Mouse (Mus musculus): Measurements from ENCODE around the gene Tmcc3. TPM values are rescaled to one million over a fixed set of nuclear protein-coding genes. Genes with fewer than 3 reads are reported as not detected.

Tmcc3 gene
- total RNA-seq, 1 experiment, result 7.0 TPM

- H3K27ac ChIP-seq (ENCODE audit: insufficient read depth, low read depth, low read length, poor library complexity, severe bottlenecking), result no peak overlapping the region
- H3K4me1 ChIP-seq (ENCODE audit: control insufficient read depth in 2 of 2, insufficient read depth in 2 of 2, low read length in 2 of 2, poor library complexity in 1 of 2), result peaks cover 0 to 4% of the 10 kb centered on the region in 2 experiments; a peak in 1 of 4 replicates
- no peaks in the 10 kb centered on the region for H3K36me3 ChIP-seq (ENCODE audit: control insufficient read depth, insufficient read depth, low read length, poor library complexity, severe bottlenecking)
- H3K9ac ChIP-seq (ENCODE audit: insufficient read depth, low read depth, low read length, poor library complexity, severe bottlenecking), result no peak overlapping the region
- H3K4me3 ChIP-seq (ENCODE audit: insufficient read depth in 1 of 2, low read depth in 1 of 2, low read length in 2 of 2, poor library complexity in 1 of 2, severe bottlenecking in 1 of 2), result no peak overlapping the region
- in situ Hi-C loops (cut with MboI; ENCODE audit: low sequenced_read_pairs in 2 of 2, unreplicated experiment in 2 of 2), result no loop called here
- no peak for TF ChIP-seq HCFC1 (IDR thresholded peaks at IDR 0.05; ENCODE audit: borderline replicate concordance, insufficient read depth, low read length)
- TF ChIP-seq ZNF384 (IDR thresholded peaks at IDR 0.05; ENCODE audit: low read depth, low read length), result no peak
- no peak for TF ChIP-seq CHD2 (IDR thresholded peaks at IDR 0.05; ENCODE audit: low read depth, low read length)
- no peak for TF ChIP-seq ZC3H11A (IDR thresholded peaks at IDR 0.05; ENCODE audit: borderline replicate concordance, low read depth, low read length)
- TF ChIP-seq MAFK (IDR thresholded peaks at IDR 0.05; ENCODE audit: insufficient read depth, low read depth, low read length), result no peak
- DNase-seq (ENCODE audit: low read depth, low spot score), result no peak
- no peaks in the 10 kb centered on the region for H3K9me3 ChIP-seq (ENCODE audit: control insufficient read depth, insufficient read depth, low read depth, low read length)
Measured at GRCm38 (mm10) chr10:94275321-94275720, 36.4 kb upstream of the Tmcc3 start.

DNA sequence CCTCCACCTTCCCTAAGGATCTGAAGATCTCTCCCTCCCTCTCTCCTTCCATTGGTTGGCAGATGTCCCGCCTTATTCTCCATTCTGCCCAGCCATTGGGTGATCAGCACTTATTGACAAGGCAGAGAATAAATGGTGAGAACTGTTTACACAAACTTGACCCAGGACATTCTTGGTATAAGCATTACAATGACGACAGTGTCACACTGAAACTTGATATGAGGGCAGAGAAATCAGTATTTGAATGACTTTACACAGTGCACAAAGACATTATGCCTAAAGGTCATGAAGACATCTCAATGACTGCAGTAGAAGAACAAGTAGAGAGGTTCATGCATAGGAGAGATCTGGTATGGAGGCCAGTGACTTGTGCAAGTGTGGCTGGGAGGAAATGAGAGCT is 35.2 kb upstream of the Tmcc3 start:
- DNase-seq (ENCODE audit: low read depth, low spot score), result no peak
- in situ Hi-C loops (cut with MboI; ENCODE audit: low sequenced_read_pairs in 2 of 2, unreplicated experiment in 2 of 2), result no loop called here
- H3K4me3 ChIP-seq (ENCODE audit: insufficient read depth in 1 of 2, low read depth in 1 of 2, low read length in 2 of 2, poor library complexity in 1 of 2, severe bottlenecking in 1 of 2), result peak overlapping the region in 1 of 2 experiments; percentile 40; a peak in 2 of 4 replicates
- no peaks in the 10 kb centered on the region for H3K36me3 ChIP-seq (ENCODE audit: control insufficient read depth, insufficient read depth, low read length, poor library complexity, severe bottlenecking)
- H3K9me3 ChIP-seq (ENCODE audit: control insufficient read depth, insufficient read depth, low read depth, low read length), result no peaks in the 10 kb centered on the region
- TF ChIP-seq ZC3H11A (IDR thresholded peaks at IDR 0.05; ENCODE audit: borderline replicate concordance, low read depth, low read length), result no peak
- TF ChIP-seq MAFK (IDR thresholded peaks at IDR 0.05; ENCODE audit: insufficient read depth, low read depth, low read length), result no peak
- peak; percentile 55; the same call in 1 of the 2 replicates for TF ChIP-seq CHD2 (IDR thresholded peaks at IDR 0.05; ENCODE audit: low read depth, low read length)
- TF ChIP-seq ZNF384 (IDR thresholded peaks at IDR 0.05; ENCODE audit: low read depth, low read length), result no peak
- no peak for TF ChIP-seq HCFC1 (IDR thresholded peaks at IDR 0.05; ENCODE audit: borderline replicate concordance, insufficient read depth, low read length)
- no peak overlapping the region for H3K27ac ChIP-seq (ENCODE audit: insufficient read depth, low read depth, low read length, poor library complexity, severe bottlenecking)
- H3K9ac ChIP-seq (ENCODE audit: insufficient read depth, low read depth, low read length, poor library complexity, severe bottlenecking), result no peak overlapping the region
- H3K4me1 ChIP-seq (ENCODE audit: control insufficient read depth in 2 of 2, insufficient read depth in 2 of 2, low read length in 2 of 2, poor library complexity in 1 of 2), result peaks cover 0 to 4% of the 10 kb centered on the region in 2 experiments; a peak in 1 of 4 replicates

- Histone ChIP-seq H3K9me3 (ENCODE audit: control insufficient read depth, insufficient read depth, low read depth, low read length) (no peaks in the 10 kb centered on the region), H3K9ac (ENCODE audit: insufficient read depth, low read depth, low read length, poor library complexity, severe bottlenecking) (no peak overlapping the region), H3K4me3 (ENCODE audit: insufficient read depth in 1 of 2, low read depth in 1 of 2, low read length in 2 of 2, poor library complexity in 1 of 2, severe bottlenecking in 1 of 2) (no peak overlapping the region), H3K36me3 (ENCODE audit: control insufficient read depth, insufficient read depth, low read length, poor library complexity, severe bottlenecking) (no peaks in the 10 kb centered on the region), H3K4me1 (ENCODE audit: control insufficient read depth in 2 of 2, insufficient read depth in 2 of 2, low read length in 2 of 2, poor library complexity in 1 of 2) (no peaks in the 10 kb centered on the region), H3K27ac (ENCODE audit: insufficient read depth, low read depth, low read length, poor library complexity, severe bottlenecking) (no peak overlapping the region)
- DNase-seq (ENCODE audit: low read depth, low spot score), result no peak
- TF ChIP-seq ZNF384 (IDR thresholded peaks at IDR 0.05; ENCODE audit: low read depth, low read length) (no peak), MAFK (IDR thresholded peaks at IDR 0.05; ENCODE audit: insufficient read depth, low read depth, low read length) (no peak), HCFC1 (IDR thresholded peaks at IDR 0.05; ENCODE audit: borderline replicate concordance, insufficient read depth, low read length) (no peak), CHD2 (IDR thresholded peaks at IDR 0.05; ENCODE audit: low read depth, low read length) (no peak), ZC3H11A (IDR thresholded peaks at IDR 0.05; ENCODE audit: borderline replicate concordance, low read depth, low read length) (no peak)
- in situ Hi-C loops (cut with MboI; ENCODE audit: low sequenced_read_pairs in 2 of 2, unreplicated experiment in 2 of 2), result no loop called here
Measured at GRCm38 (mm10) chr10:94282179-94282578, 29.6 kb upstream of the Tmcc3 start.

DNA sequence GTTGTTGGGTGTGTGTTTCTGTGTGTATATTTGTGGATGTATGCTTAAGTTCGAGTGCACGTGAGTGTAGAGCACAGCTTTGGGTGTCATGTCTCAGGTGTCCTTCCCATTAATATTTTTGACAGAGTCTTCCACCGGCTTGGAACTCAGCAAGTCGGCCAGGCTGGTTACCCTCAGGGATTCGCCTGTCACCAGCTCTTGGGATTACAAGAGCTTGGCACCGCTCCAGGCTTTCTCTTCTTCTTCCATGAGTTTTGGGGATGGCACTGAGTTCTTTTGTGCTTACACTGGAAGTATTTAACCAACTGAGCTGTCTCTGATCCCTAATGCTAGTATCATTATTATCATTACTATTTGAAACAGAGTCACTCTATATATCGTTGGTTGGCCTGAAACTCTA is 29.0 kb upstream of the Tmcc3 start:
- Histone ChIP-seq H3K4me3 (ENCODE audit: insufficient read depth in 1 of 2, low read depth in 1 of 2, low read length in 2 of 2, poor library complexity in 1 of 2, severe bottlenecking in 1 of 2) (no peak overlapping the region), H3K4me1 (ENCODE audit: control insufficient read depth in 2 of 2, insufficient read depth in 2 of 2, low read length in 2 of 2, poor library complexity in 1 of 2) (no peaks in the 10 kb centered on the region), H3K36me3 (ENCODE audit: control insufficient read depth, insufficient read depth, low read length, poor library complexity, severe bottlenecking) (no peaks in the 10 kb centered on the region), H3K9ac (ENCODE audit: insufficient read depth, low read depth, low read length, poor library complexity, severe bottlenecking) (no peak overlapping the region), H3K9me3 (ENCODE audit: control insufficient read depth, insufficient read depth, low read depth, low read length) (no peaks in the 10 kb centered on the region), H3K27ac (ENCODE audit: insufficient read depth, low read depth, low read length, poor library complexity, severe bottlenecking) (no peak overlapping the region)
- in situ Hi-C loops (cut with MboI; ENCODE audit: low sequenced_read_pairs in 2 of 2, unreplicated experiment in 2 of 2), result no loop called here
- DNase-seq (ENCODE audit: low read depth, low spot score), result no peak
- TF ChIP-seq CHD2 (IDR thresholded peaks at IDR 0.05; ENCODE audit: low read depth, low read length) (no peak), ZNF384 (IDR thresholded peaks at IDR 0.05; ENCODE audit: low read depth, low read length) (no peak)

DNA sequence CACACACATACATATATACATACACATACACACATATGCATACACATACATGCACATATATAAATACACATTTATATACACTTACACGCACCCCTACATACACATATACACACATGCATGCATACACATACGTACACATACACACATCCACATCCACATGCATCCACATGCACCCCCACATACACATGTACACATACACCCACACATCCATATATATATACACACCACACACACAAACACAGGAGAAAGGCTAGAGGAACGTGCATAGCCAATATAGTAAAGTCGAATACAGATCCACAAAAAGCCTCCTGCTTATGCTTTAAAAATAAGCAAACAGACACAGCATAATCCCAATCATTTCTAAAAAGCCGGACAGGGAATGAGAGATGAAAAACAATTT is 17.3 kb upstream of the Tmcc3 start:
- TF ChIP-seq ZNF384 (IDR thresholded peaks at IDR 0.05; ENCODE audit: low read depth, low read length) (no peak), HCFC1 (IDR thresholded peaks at IDR 0.05; ENCODE audit: borderline replicate concordance, insufficient read depth, low read length) (no peak), MAFK (IDR thresholded peaks at IDR 0.05; ENCODE audit: insufficient read depth, low read depth, low read length) (no peak), CHD2 (IDR thresholded peaks at IDR 0.05; ENCODE audit: low read depth, low read length) (no peak), ZC3H11A (IDR thresholded peaks at IDR 0.05; ENCODE audit: borderline replicate concordance, low read depth, low read length) (no peak)
- no peaks in the 10 kb centered on the region for H3K36me3 ChIP-seq (ENCODE audit: control insufficient read depth, insufficient read depth, low read length, poor library complexity, severe bottlenecking)
- no peaks in the 10 kb centered on the region for H3K9me3 ChIP-seq (ENCODE audit: control insufficient read depth, insufficient read depth, low read depth, low read length)
- no peak overlapping the region for H3K4me3 ChIP-seq (ENCODE audit: insufficient read depth in 1 of 2, low read depth in 1 of 2, low read length in 2 of 2, poor library complexity in 1 of 2, severe bottlenecking in 1 of 2)
- no peak for DNase-seq (ENCODE audit: low read depth, low spot score)
- in situ Hi-C loops (cut with MboI; ENCODE audit: low sequenced_read_pairs in 2 of 2, unreplicated experiment in 2 of 2), result no loop called here
- H3K9ac ChIP-seq (ENCODE audit: insufficient read depth, low read depth, low read length, poor library complexity, severe bottlenecking), result no peak overlapping the region
- no peaks in the 10 kb centered on the region for H3K4me1 ChIP-seq (ENCODE audit: control insufficient read depth in 2 of 2, insufficient read depth in 2 of 2, low read length in 2 of 2, poor library complexity in 1 of 2)
- no peak overlapping the region for H3K27ac ChIP-seq (ENCODE audit: insufficient read depth, low read depth, low read length, poor library complexity, severe bottlenecking)
